8 mouse cellular contexts compared by ENCODE assay signal in the genomic region with DNA sequence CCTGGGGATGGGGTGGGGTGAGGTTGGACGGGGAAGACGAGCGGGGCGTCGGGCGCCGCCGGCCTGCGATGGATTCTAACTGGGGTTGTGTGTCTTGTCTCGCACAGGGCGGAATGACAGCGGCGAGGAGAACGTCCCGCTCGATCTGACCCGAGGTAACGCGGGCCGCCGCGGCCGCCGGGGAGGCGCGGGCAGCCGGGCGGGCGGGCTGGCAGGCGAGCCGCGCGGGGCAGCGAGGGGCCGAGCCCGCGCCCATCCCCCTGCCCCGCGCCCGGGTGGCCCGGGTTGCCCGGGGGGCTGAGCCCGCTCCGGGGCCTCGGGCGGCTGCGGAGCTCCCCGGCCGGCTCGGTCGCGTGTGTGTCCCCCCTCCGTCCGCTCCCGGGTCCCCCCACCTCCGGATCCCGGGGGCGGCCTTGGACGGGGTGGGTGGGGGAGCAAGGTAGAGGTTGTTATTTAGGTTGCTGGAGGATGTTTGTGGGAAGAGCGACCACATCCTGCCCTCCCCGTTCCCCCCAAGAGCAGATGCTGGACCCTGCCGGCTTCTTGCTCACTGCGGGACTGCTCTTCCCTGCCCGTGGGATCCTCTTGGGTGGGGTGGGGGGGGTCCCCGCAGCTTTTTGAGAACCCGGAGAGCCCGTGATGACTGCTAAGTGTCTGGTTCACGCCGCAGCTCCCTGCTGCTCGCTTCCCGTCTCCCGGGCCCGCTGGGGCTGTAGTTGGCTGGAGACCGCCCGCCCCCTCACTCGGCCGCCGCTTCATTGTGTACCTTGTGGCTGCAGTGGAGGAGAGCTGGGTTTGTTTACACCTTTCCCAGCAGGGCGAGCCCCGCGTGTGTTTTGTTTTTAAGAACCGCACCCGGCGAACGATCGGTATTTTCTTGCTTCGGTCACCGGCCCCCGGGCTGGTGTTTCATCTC. TPM values are rescaled to one million over a fixed set of nuclear protein-coding genes. Genes with fewer than 3 reads are reported as not detected.
A peak's percentile ranks its signal among the peaks of the same experiment; 100 is the strongest.
DNase-seq lines count a peak whose midpoint lies in the region; ATAC-seq and TF ChIP-seq lines count a peak whose summit lies in the region.

No protein-coding gene starts in this region.

- H3K4me1 ChIP-seq in G1E (ENCODE audit: insufficient read depth, low read depth, low read length): peaks cover 55% of the 10 kb centered on the region
- peaks cover 16% of the 10 kb centered on the region for H3K4me1 ChIP-seq in bone marrow macrophage, adult 2 months (ENCODE audit: control insufficient read depth, insufficient read depth, low read length)
- H3K4me1 ChIP-seq in embryonic facial prominence, embryonic 15.5 days: peaks cover 21% of the 10 kb centered on the region

- H3K27me3 ChIP-seq in G1E (ENCODE audit: insufficient read depth, low read length): no peaks in the 10 kb centered on the region
- H3K27me3 ChIP-seq in embryonic facial prominence, embryonic 15.5 days: peaks cover 14% of the 10 kb centered on the region

- H3K4me2 ChIP-seq in embryonic facial prominence, embryonic 15.5 days (replicated peaks): peak overlapping the region; percentile 81

- H3K27ac ChIP-seq in bone marrow macrophage, adult 2 months (ENCODE audit: insufficient read depth, low read depth, low read length): 0 out of 2 replicates have a peak overlapping the region, but pooled peaks have one; percentile 29
- H3K27ac ChIP-seq in embryonic facial prominence, embryonic 15.5 days (replicated peaks): peak overlapping the region; percentile 93

- no peak for TF ChIP-seq POLR2A in bone marrow macrophage, adult 2 months (IDR thresholded peaks at IDR 0.05; ENCODE audit: borderline replicate concordance, low read depth, low read length)

- ATAC-seq in G1E (ENCODE audit: extremely low read depth, insufficient number of reproducible peaks, low FRiP score, poor library complexity, severe bottlenecking): no peak
- peak; percentile 76 for ATAC-seq in embryonic facial prominence, embryonic 15.5 days (ENCODE audit: insufficient number of reproducible peaks, low FRiP score, low TSS enrichment, low read depth)
- ATAC-seq in megakaryocyte progenitor cell, adult 5-6 weeks (replicated peaks; ENCODE audit: poor library complexity): 0 out of 2 replicates have a peak, but pooled peaks have one; percentile 1

- peak; percentile 46 for DNase-seq in G1E (ENCODE audit: low spot score)
- peak; percentile 47 to 49 for DNase-seq in heart, postnatal 14 days
- peak; percentile 39 to 54 for DNase-seq in left cerebral cortex, postnatal 36 days (ENCODE audit: low spot score in 2 of 2)
- DNase-seq in right cerebral cortex, postnatal 4 days: peak; percentile 27
- no peak for DNase-seq in adipocyte (ENCODE audit: low spot score)

- intact Hi-C loops in heart, postnatal 14 days (cut with DNase I): loop anchor here (5.0 to 10.0 kb wide), 5 partner anchors 79 to 1594 kb away; a partner anchor contains a TSS
- intact Hi-C loops in left cerebral cortex, postnatal 36 days (cut with DNase I): loop anchor here (5.0 kb wide), 2 partner anchors 81 to 1566 kb away; a partner anchor contains a TSS

- peaks cover 10% of the 10 kb centered on the region for H3K36me3 ChIP-seq in G1E (replicated peaks)
- H3K36me3 ChIP-seq in embryonic facial prominence, embryonic 15.5 days: no peaks in the 10 kb centered on the region

- peak overlapping the region; percentile 97 for H3K4me3 ChIP-seq in G1E (ENCODE audit: low read depth, low read length)
- peak overlapping the region; percentile 67 for H3K4me3 ChIP-seq in bone marrow macrophage, adult 2 months (ENCODE audit: insufficient read depth, low read length)
- H3K4me3 ChIP-seq in embryonic facial prominence, embryonic 15.5 days (replicated peaks): peak overlapping the region; percentile 90

- H3K9ac ChIP-seq in embryonic facial prominence, embryonic 15.5 days: peak overlapping the region; percentile 94

- no peak for TF ChIP-seq CTCF in G1E (IDR thresholded peaks at IDR 0.05; ENCODE audit: low read depth, low read length)
- TF ChIP-seq CTCF in bone marrow macrophage, adult 2 months (IDR thresholded peaks at IDR 0.05; ENCODE audit: low read depth, low read length): no peak

- WGBS in embryonic facial prominence, embryonic 15.5 days: under 1% methylated on average over 82 of the region's 89 CpGs

- H3K9me3 ChIP-seq in G1E (replicated peaks): no peaks in the 10 kb centered on the region
- no peaks in the 10 kb centered on the region for H3K9me3 ChIP-seq in embryonic facial prominence, embryonic 15.5 days (replicated peaks)

RNA-seq across cellular contexts. Expression of a gene that starts 0.6 kb away (rescaled TPM):
- total RNA-seq in G1E (2014; fragmentation: Nextera tagmentation): 75.4 and 92.6 TPM in 2 replicates
- 53.6 and 61.5 TPM in 2 replicates for total RNA-seq in G1E (2017)
- 0.32 and 0.75 TPM in 2 replicates for polyA plus RNA-seq in G1E (2012)
- 12.9 and 13.5 TPM in 2 replicates for polyA plus RNA-seq in bone marrow macrophage, adult 2 months (2012; ENCODE audit: insufficient read depth, insufficient read length, missing spikeins)
- 36.8 and 38.9 TPM in 2 replicates for polyA plus RNA-seq in embryonic facial prominence, embryonic 15.5 days (2015; fragmentation: Nextera tagmentation; extraction: Ambion mirVana)
- total RNA-seq in heart, postnatal 14 days (2021): 10 to 100 TPM; 15.7 to 16.5 TPM
- 10 to 100 TPM; 38.6 to 48.4 TPM for total RNA-seq in left cerebral cortex, postnatal 36 days (2021)
- total RNA-seq in megakaryocyte progenitor cell, adult 5-6 weeks (2015): 26.0 and 29.8 TPM in 2 replicates
- 19.4 and 29.6 TPM in 2 replicates for total RNA-seq in megakaryocyte progenitor cell, adult 5-6 weeks (2017)
